Mouse (Mus musculus): ENCODE measurements around the gene Atp5d. TPM values are rescaled to one million over a fixed set of nuclear protein-coding genes. Genes with fewer than 3 reads are reported as not detected.
A peak's percentile ranks its signal among the peaks of the same experiment; 100 is the strongest.

Atp5d gene
- total RNA-seq, 2 experiments from 2014 or later = 1,105 to 1,168 TPM

GRCm38 (mm10) chr10:80116563-80116926 is 21.9 kb upstream of the Atp5d start:
- peak in 1 of 2 experiments; percentile 52 for DNase-seq
- intact Hi-C loops (cut with DNase I) = loop anchor here (1.0 to 2.0 kb wide), 2 partner anchors 48 to 129 kb away; partner anchors contain the start of gene Cirbp

GRCm38 (mm10) chr10:80116927-80117691 is 21.3 kb upstream of the Atp5d start:
- DNase-seq = peak; percentile 68 to 78
- intact Hi-C loops (cut with DNase I) = loop anchor here (1.0 to 2.0 kb wide), 2 partner anchors 48 to 130 kb away; partner anchors contain the start of gene Cirbp

GRCm38 (mm10) chr10:80117736-80118135 is 20.7 kb upstream of the Atp5d start:
- DNase-seq = no peak
- intact Hi-C loops (cut with DNase I) = loop anchor here (2.0 kb wide), 1 partner anchor 47 kb away; the partner anchor contains the start of gene Cirbp

GRCm38 (mm10) chr10:80118552-80118951 is 19.9 kb upstream of the Atp5d start:
- intact Hi-C loops (cut with DNase I) = no loop called here

GRCm38 (mm10) chr10:80120146-80120545 is 18.3 kb upstream of the Atp5d start:
- intact Hi-C loops (cut with DNase I) = no loop called here
- no peak for DNase-seq

More at GRCm38 (mm10) chr10:80118552-80118951, 19.9 kb upstream of the Atp5d start:
- no peak for DNase-seq

GRCm38 (mm10) chr10:80121639-80122038 is 16.8 kb upstream of the Atp5d start:
- DNase-seq = no peak
- intact Hi-C loops (cut with DNase I) = no loop called here

- intact Hi-C loops (cut with DNase I) = loop anchor here (2.0 kb wide), 1 partner anchor 15 kb away; the partner anchor contains the start of gene Atp5d
- DNase-seq = no peak
These were observed 14.4 kb upstream of the Atp5d start for GRCm38 (mm10) chr10:80123932-80124562.

GRCm38 (mm10) chr10:80127920-80128319 is 10.5 kb upstream of the Atp5d start:
- intact Hi-C loops (cut with DNase I) = loop anchor here (5.0 kb wide), 1 partner anchor 161 kb away; no protein-coding TSS in a partner anchor
- DNase-seq = no peak

GRCm38 (mm10) chr10:80129846-80130245 is 8.6 kb upstream of the Atp5d start:
- intact Hi-C loops (cut with DNase I) = loop anchor here (5.0 kb wide), 1 partner anchor 163 kb away; no protein-coding TSS in a partner anchor
- DNase-seq = no peak

- DNase-seq = no peak
- intact Hi-C loops (cut with DNase I) = no loop called here
These were observed 7.9 kb upstream of the Atp5d start for GRCm38 (mm10) chr10:80130403-80131031.

GRCm38 (mm10) chr10:80131316-80131951 is 7.0 kb upstream of the Atp5d start:
- DNase-seq = no peak
- intact Hi-C loops (cut with DNase I) = no loop called here

- intact Hi-C loops (cut with DNase I) = no loop called here
These were observed 6.5 kb upstream of the Atp5d start for GRCm38 (mm10) chr10:80131952-80132350.

GRCm38 (mm10) chr10:80133226-80133849 is 5.1 kb upstream of the Atp5d start:
- peak; percentile 56 to 64 for DNase-seq
- intact Hi-C loops (cut with DNase I) = no loop called here

More at GRCm38 (mm10) chr10:80131952-80132350, 6.5 kb upstream of the Atp5d start:
- no peak for DNase-seq

GRCm38 (mm10) chr10:80134421-80134820 is 4.0 kb upstream of the Atp5d start:
- intact Hi-C loops (cut with DNase I) = no loop called here
- no peak for DNase-seq

GRCm38 (mm10) chr10:80135161-80135560 is 3.3 kb upstream of the Atp5d start:
- intact Hi-C loops (cut with DNase I) = no loop called here
- DNase-seq = no peak

- DNase-seq = no peak
- intact Hi-C loops (cut with DNase I) = no loop called here
These were observed 2.8 kb upstream of the Atp5d start for GRCm38 (mm10) chr10:80135641-80136040.

- DNase-seq = no peak
- intact Hi-C loops (cut with DNase I) = no loop called here
These were observed 2.1 kb upstream of the Atp5d start for GRCm38 (mm10) chr10:80136179-80136951.

- DNase-seq = no peak
- intact Hi-C loops (cut with DNase I) = no loop called here
These were observed 1.3 kb upstream of the Atp5d start for GRCm38 (mm10) chr10:80136952-80137625.

All from heart, postnatal 36 days (tissue).